Mouse (Mus musculus): ENCODE results near the gene Lypd8. TPM values are rescaled to one million over a fixed set of nuclear protein-coding genes. Genes with fewer than 3 reads are reported as not detected.

Lypd8 gene
- total RNA-seq, 2 experiments from 2014 or later: not detected

DNA sequence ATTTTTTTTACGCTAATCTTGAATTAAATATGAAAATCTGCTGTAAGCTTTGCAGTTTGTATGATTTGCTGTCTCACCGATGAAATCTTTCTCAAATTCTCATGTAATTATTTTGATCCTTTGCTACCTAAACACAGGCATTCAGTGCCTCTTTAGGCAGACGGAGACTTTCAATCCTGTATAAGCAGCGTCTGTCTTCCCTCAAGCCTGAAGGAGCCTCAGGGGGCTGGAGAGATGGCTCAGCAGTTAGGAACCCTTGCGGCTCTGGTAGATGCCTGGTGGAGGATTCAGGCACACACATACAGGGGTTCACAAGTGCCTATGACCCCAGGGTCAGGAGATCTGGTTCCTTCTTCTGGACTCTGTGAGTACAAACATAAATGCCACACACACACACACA is 21.8 kb downstream of the Lypd8 start:
- intact Hi-C loops (cut with DNase I): loop anchor here (5.0 kb wide), 1 partner anchor 98 kb away; no protein-coding TSS in a partner anchor
- Histone ChIP-seq H3K4me3 (no peak overlapping the region), H3K27ac (no peak overlapping the region)
- DNase-seq (ENCODE audit: extremely low spot score in 1 of 2, low spot score in 2 of 2): no peak
- no peak for TF ChIP-seq CTCF (IDR thresholded peaks at IDR 0.05)

DNA sequence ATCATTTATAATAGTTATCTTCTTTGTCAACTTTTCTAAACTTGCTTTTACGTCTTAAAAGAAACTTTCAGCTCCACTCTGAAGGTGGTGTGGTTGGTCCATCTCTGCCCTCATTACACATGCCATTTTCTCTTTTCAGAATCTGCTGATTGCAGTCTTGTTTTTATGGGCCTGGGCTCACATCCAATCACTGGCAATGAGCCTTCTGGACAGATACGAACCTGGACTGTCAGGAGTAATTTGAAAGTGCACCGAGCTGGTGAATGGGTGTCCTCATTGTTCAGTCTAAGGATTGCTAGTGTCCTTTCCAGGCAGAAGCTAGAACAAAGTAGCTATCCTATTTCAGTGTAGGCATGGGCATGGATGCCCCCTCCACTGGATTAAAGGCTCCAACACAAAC is 29.2 kb downstream of the Lypd8 start:
- TF ChIP-seq CTCF (IDR thresholded peaks at IDR 0.05): no peak
- no peak for DNase-seq (ENCODE audit: extremely low spot score in 1 of 2, low spot score in 2 of 2)
- Histone ChIP-seq H3K27ac (no peak overlapping the region), H3K4me3 (no peak overlapping the region)
- intact Hi-C loops (cut with DNase I): no loop called here

DNA sequence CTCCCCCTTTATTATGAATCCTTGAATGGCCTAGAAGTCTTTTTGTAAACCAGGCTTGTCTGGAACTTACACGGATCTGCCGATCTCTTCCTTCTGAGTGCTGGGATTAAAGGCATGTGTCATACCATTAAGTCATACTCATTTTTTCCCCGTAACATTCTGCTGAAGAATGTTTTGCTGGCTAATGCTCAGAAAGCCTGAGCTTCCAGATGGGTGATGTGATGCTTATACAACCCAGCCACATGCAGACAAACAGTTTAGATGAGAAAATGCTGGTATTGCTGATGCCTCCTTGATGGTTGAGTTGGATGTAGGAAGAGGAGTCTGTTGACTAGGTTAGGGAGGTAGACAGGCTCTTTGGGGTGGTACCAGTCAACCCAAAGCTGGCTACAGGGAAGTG is 39.5 kb downstream of the Lypd8 start:
- intact Hi-C loops (cut with DNase I): no loop called here
- TF ChIP-seq CTCF (IDR thresholded peaks at IDR 0.05): no peak
- H3K27ac ChIP-seq: no peak overlapping the region
- no peak for DNase-seq (ENCODE audit: extremely low spot score in 1 of 2, low spot score in 2 of 2)
- no peak overlapping the region for H3K4me3 ChIP-seq

DNA sequence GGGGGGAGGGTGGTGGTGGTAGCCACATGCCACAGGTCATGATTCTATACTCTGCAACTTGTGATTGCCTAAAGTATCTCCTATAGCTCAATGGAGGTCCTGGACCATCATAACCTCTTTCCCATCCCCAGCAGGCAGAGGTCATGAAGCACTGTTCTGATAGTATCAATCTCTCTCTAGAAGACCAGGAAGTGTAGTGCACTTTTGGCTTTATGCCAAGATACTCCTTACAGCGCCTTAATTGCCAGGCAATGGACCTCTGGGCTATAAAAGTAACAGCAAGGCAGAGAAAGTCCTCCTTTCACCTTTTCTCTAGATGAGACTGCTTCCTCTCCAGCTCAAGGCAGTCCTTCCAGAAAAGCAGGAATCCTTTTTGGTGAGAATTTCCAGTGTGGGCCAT is 42.0 kb downstream of the Lypd8 start, which contains the start of gene 1810065E05Rik:
Gene 1810065E05Rik (plus strand): TSS at position 297 of the 400 bp plus-strand sequence.
- no peak for TF ChIP-seq CTCF (IDR thresholded peaks at IDR 0.05)
- Histone ChIP-seq H3K27ac (no peak within 1 kb of the TSS), H3K4me3 (no peak within 1 kb of the TSS)
- intact Hi-C loops (cut with DNase I): no loop called here
- DNase-seq (ENCODE audit: extremely low spot score in 1 of 2, low spot score in 2 of 2): no peak

DNA sequence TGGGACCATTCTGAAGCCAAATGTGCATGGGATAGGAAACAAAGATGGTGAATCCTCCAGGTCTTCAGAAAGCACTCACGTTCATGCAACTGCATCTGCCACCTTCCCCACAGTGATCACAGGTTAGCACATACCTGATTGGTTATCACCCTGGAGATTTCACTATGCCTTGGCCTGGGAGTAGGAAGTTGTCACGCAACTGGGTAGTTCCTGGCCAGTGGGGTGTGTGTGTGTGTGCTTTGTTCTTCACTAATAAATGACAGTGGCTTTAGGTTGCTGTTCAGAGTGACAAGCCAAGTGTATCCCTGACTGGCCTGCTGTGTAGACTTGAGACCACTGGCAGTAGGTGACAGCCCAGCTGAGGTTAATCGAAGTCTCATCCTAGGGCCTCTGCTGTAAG is 53.4 kb downstream of the Lypd8 start, which contains the start of gene Gm12253:
Gene Gm12253 (plus strand): TSS at position 301 of the 400 bp plus-strand sequence.
- TF ChIP-seq CTCF (IDR thresholded peaks at IDR 0.05): no peak
- no peak within 1 kb of the TSS for H3K4me3 ChIP-seq
- no peak for DNase-seq (ENCODE audit: extremely low spot score in 1 of 2, low spot score in 2 of 2)
- intact Hi-C loops (cut with DNase I): no loop called here
- no peak within 1 kb of the TSS for H3K27ac ChIP-seq

DNA sequence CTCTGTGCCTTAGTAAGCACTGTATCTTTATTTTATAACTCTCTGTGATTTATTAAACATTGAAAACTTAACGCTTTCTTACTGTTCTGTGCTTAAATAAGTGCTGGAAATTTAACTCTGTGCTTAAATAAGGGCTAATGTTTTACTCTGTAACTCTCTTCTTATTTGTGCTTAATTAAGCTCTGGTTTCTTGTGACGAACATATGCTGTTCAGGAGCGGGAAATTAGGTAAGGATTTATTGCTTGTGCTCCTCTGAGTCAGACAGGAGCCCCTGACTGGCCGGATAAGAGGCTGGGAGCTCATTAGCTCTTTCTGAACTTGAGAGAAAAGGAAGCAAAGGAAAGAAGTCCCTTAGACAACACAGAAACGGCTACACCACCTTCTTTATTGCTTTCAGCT is 59.0 kb downstream of the Lypd8 start:
- no peak overlapping the region for H3K27ac ChIP-seq
- TF ChIP-seq CTCF (IDR thresholded peaks at IDR 0.05): no peak
- intact Hi-C loops (cut with DNase I): no loop called here
- DNase-seq (ENCODE audit: extremely low spot score in 1 of 2, low spot score in 2 of 2): no peak
- H3K4me3 ChIP-seq: no peak overlapping the region

Other genes with a start within 250 kb of the Lypd8 start
- 10 to 100 TPM; 16.8 to 19.7 TPM for gene Gemin5, start 210.5 kb upstream of the Lypd8 start, total RNA-seq (2021)
- gene Mrpl22, start 207.4 kb upstream of the Lypd8 start, total RNA-seq (2021): 10 to 100 TPM; 35.7 to 41.5 TPM
- 1 to 10 TPM; 3.6 to 4.2 TPM for gene Igtp, start 179.5 kb upstream of the Lypd8 start, total RNA-seq (2021)
- 1 to 10 TPM; 2.2 to 2.8 TPM for gene Irgm2, start 179.4 kb upstream of the Lypd8 start, total RNA-seq (2021)
- gene 4930438A08Rik, start 104.2 kb upstream of the Lypd8 start, total RNA-seq (2021): not detected
- gene Zfp692, start 72.0 kb upstream of the Lypd8 start, total RNA-seq (2021): 10 to 100 TPM; 31.4 to 31.9 TPM
- 10 to 100 TPM; 46.2 to 49.7 TPM for gene Zfp672, start 48.7 kb upstream of the Lypd8 start, total RNA-seq (2021)
- gene Sh3bp5l, start 48.3 kb upstream of the Lypd8 start, total RNA-seq (2021): 10 to 100 TPM; 53.5 to 59.2 TPM
- gene 1810065E05Rik, start 42.1 kb downstream of the Lypd8 start, total RNA-seq (2021): not detected
- not detected for gene Gm12253, start 53.5 kb downstream of the Lypd8 start, total RNA-seq (2021)
- not detected for gene Lypd9, start 73.9 kb downstream of the Lypd8 start, total RNA-seq (2021)
- gene Olfr30, start 83.2 kb downstream of the Lypd8 start, total RNA-seq (2021): not detected
- gene Olfr332, start 113.5 kb downstream of the Lypd8 start, total RNA-seq (2021): not detected
- gene Olfr331, start 123.5 kb downstream of the Lypd8 start, total RNA-seq (2021): not detected
- not detected for gene Olfr330, start 155.8 kb downstream of the Lypd8 start, total RNA-seq (2021)
- gene Olfr329-ps, start 167.4 kb downstream of the Lypd8 start, total RNA-seq (2021): not detected
- under 1 TPM; 0.12 to 0.27 TPM for gene Olfr328, start 176.6 kb downstream of the Lypd8 start, total RNA-seq (2021)
- gene Olfr224, start 191.5 kb downstream of the Lypd8 start, total RNA-seq (2021): not detected
- gene Olfr325, start 198.7 kb downstream of the Lypd8 start, total RNA-seq (2021): not detected
- gene Olfr324, start 216.1 kb downstream of the Lypd8 start, total RNA-seq (2021): not detected
- not detected for gene 2210407C18Rik, start 237.0 kb downstream of the Lypd8 start, total RNA-seq (2021)

All from left cerebral cortex, adult 2 months (tissue).